Mouse (Mus musculus) CH12.LX (cell line): ENCODE measurements at regions not wholly inside any gene's neighbourhood (a gene's known extent, or its start where the extent isn't known, plus 50 kb on each side); places are given as distances from the start of the nearest gene placed in this dataset.

Experiments used
- CHD1 ChIP-seq: IDR thresholded peaks from 2 replicates; pipeline ENCODE4 v1.6.1; 2012; ENCODE audit warnings: low read depth, low read length, improper control_type of control experiment, inconsistent platforms
- CTCF ChIP-seq, 2 experiments: IDR thresholded peaks in 1 of 2; conservative IDR thresholded peaks in 1 of 2; 2 replicates each; pipeline ENCODE4 v1.5.1; 2011 to 2012; ENCODE audit warnings: low read depth in 2 of 2, low read length in 2 of 2, improper control_type of control experiment in 1 of 2, inconsistent platforms in 1 of 2, mild to moderate bottlenecking in 1 of 2, moderate library complexity in 1 of 2
- E2F4 ChIP-seq: IDR thresholded peaks from 2 replicates; pipeline ENCODE4 v1.6.1; 2011; ENCODE audit warnings: low read depth, low read length, improper control_type of control experiment; ENCODE audit not compliant: insufficient replicate concordance
- ELF1 ChIP-seq: IDR thresholded peaks from 2 replicates; pipeline ENCODE4 v1.6.1; 2014; ENCODE audit warnings: low read depth, mild to moderate bottlenecking, inconsistent platforms, low read length, improper control_type of control experiment
- EP300 ChIP-seq: IDR thresholded peaks from 2 replicates; pipeline ENCODE4 v1.6.1; 2011; ENCODE audit warnings: low read length, improper control_type of control experiment
- JUN ChIP-seq: IDR thresholded peaks from 2 replicates; pipeline ENCODE4 v1.6.1; 2011; ENCODE audit warnings: low read depth, mild to moderate bottlenecking, low read length, improper control_type of control experiment, moderate library complexity; ENCODE audit not compliant: insufficient read depth
- MAFK ChIP-seq: IDR thresholded peaks from 2 replicates; pipeline ENCODE4 v1.6.1; 2011; ENCODE audit warnings: low read length, improper control_type of control experiment; ENCODE audit not compliant: insufficient replicate concordance
- MYC ChIP-seq: IDR thresholded peaks from 2 replicates; pipeline ENCODE4 v1.6.1; 2011; ENCODE audit warnings: low read depth, mild to moderate bottlenecking, improper control_type of control experiment, low read length
- NRF1 ChIP-seq: IDR thresholded peaks from 2 replicates; pipeline ENCODE4 v1.6.1; 2014; ENCODE audit warnings: low read depth, mild to moderate bottlenecking, inconsistent platforms, low read length, improper control_type of control experiment, moderate library complexity
- PAX5 ChIP-seq: IDR thresholded peaks from 2 replicates; pipeline ENCODE4 v1.6.1; 2012; ENCODE audit warnings: low read length, inconsistent platforms, mixed read lengths
- POLR2A ChIP-seq: IDR thresholded peaks from 2 replicates; pipeline ENCODE4 v1.6.1; 2011; ENCODE audit warnings: low read depth, mild to moderate bottlenecking, improper control_type of control experiment, low read length
- USF1 ChIP-seq: IDR thresholded peaks from 2 replicates; pipeline ENCODE4 v1.6.1; 2014; ENCODE audit warnings: low read depth, mild to moderate bottlenecking, inconsistent platforms, low read length, improper control_type of control experiment

- TF ChIP-seq CTCF (conservative IDR thresholded peaks at IDR 0.05 in 1 of 2, IDR thresholded peaks at IDR 0.05 in 1 of 2; ENCODE audit: low read depth in 2 of 2, low read length in 2 of 2) (no peak), USF1 (no peak), ELF1 (no peak), MYC (no peak), CHD1 (no peak), JUN (no peak), E2F4 (no peak), POLR2A (no peak), NRF1 (no peak), MAFK (no peak), EP300 (no peak), PAX5 (no peak)
These were observed 185.1 kb upstream of the Foxq1 start for GRCm38 (mm10) chr13:31370873-31371272.
